Mouse (Mus musculus) forebrain, embryonic 13.5 days (tissue): ENCODE data around the gene Xpo5. TPM values are rescaled to one million over a fixed set of nuclear protein-coding genes. Genes with fewer than 3 reads are reported as not detected.

Experiments used
- ATAC-seq: fragments of 200-750 bp; cut with Nextera tagmentation; 2 replicates; pipeline ENCODE4 v1.8.0; 2017
- H3K27ac ChIP-seq: fragments of 300-500 bp; sonication (generic); 2 replicates; pipeline ENCODE4 v1.5.1; 2015; ENCODE audit warnings: inconsistent platforms, mild to moderate bottlenecking, moderate library complexity
- H3K27me3 ChIP-seq: fragments of 300-500 bp; sonication (generic); 2 replicates; pipeline ENCODE4 v1.6.1; 2015; ENCODE audit warnings: mild to moderate bottlenecking, inconsistent platforms
- H3K36me3 ChIP-seq: fragments of 300-500 bp; sonication (generic); 2 replicates; pipeline ENCODE4 v1.6.1; 2015; ENCODE audit warnings: mild to moderate bottlenecking, inconsistent platforms; ENCODE audit not compliant: poor library complexity, severe bottlenecking
- H3K4me1 ChIP-seq: fragments of 300-500 bp; sonication (generic); 2 replicates; pipeline ENCODE4 v1.6.1; 2015; ENCODE audit warnings: inconsistent platforms
- H3K4me2 ChIP-seq: fragments of 300-500 bp; sonication (generic); 2 replicates; pipeline ENCODE4 v1.6.1; 2015; ENCODE audit warnings: inconsistent platforms, mild to moderate bottlenecking, moderate library complexity
- H3K4me3 ChIP-seq: fragments of 300-500 bp; sonication (generic); 2 replicates; pipeline ENCODE4 v1.5.1; 2015; ENCODE audit warnings: mild to moderate bottlenecking, inconsistent platforms
- H3K9ac ChIP-seq: fragments of 300-500 bp; sonication (generic); 2 replicates; pipeline ENCODE4 v1.6.1; 2015; ENCODE audit warnings: mild to moderate bottlenecking, inconsistent platforms
- H3K9me3 ChIP-seq: fragments of 300-500 bp; sonication (generic); replicated peaks from 2 replicates; pipeline ENCODE4 v1.6.1; 2016; ENCODE audit warnings: inconsistent platforms
- WGBS: fragments of 180-500 bp; shearing (Covaris S2); methylation state at CpG from one replicate; pipeline ENCODE4 v1.1.7; 2015; 5-methylcytosine and 5-hydroxymethylcytosine counted together
- polyA plus RNA-seq: library from polyadenylated mRNA; unstranded; fragments of >200 nt; fragmentation: Nextera tagmentation; extraction: Ambion mirVana; gene quantifications from 2 replicates; pipeline ENCODE4 v1.2.1, GENCODE M21; 2015

Gene Xpo5
- polyA plus RNA-seq, 1 experiment from 2014 or later, result 45.0 TPM

GRCm38 (mm10) chr17:46162951-46163421 is 39.6 kb upstream of the Xpo5 start:
- H3K27ac ChIP-seq, result peak overlapping the region; percentile 14; the same call in 1 of the 2 replicates
- 0 out of 2 replicates have a peak overlapping the region, but pooled peaks have one; percentile 13 for H3K9ac ChIP-seq
- H3K4me3 ChIP-seq, result no peak overlapping the region
- H3K9me3 ChIP-seq, result no peaks in the 10 kb centered on the region
- peaks cover 30% of the 10 kb centered on the region for H3K4me1 ChIP-seq
- 89% methylated on average over 9 of the region's 9 CpGs for WGBS
- ATAC-seq, result no peak
- peak overlapping the region; percentile 84 for H3K4me2 ChIP-seq
- H3K36me3 ChIP-seq, result peaks cover 49% of the 10 kb centered on the region
- no peaks in the 10 kb centered on the region for H3K27me3 ChIP-seq

GRCm38 (mm10) chr17:46164301-46164700 is 38.3 kb upstream of the Xpo5 start:
- Histone ChIP-seq H3K9ac (no peak overlapping the region), H3K4me1 (peaks cover 30% of the 10 kb centered on the region), H3K27me3 (no peaks in the 10 kb centered on the region), H3K36me3 (peaks cover 62% of the 10 kb centered on the region), H3K27ac (no peak overlapping the region), H3K4me3 (no peak overlapping the region), H3K4me2 (no peak overlapping the region), H3K9me3 (no peaks in the 10 kb centered on the region)
- ATAC-seq, result no peak
- 97% methylated on average over 8 of the region's 8 CpGs for WGBS

GRCm38 (mm10) chr17:46164791-46165190 is 37.8 kb upstream of the Xpo5 start:
- peaks cover 28% of the 10 kb centered on the region for H3K4me1 ChIP-seq
- WGBS, result 93% methylated on average over 10 of the region's 10 CpGs
- H3K9me3 ChIP-seq, result no peaks in the 10 kb centered on the region
- no peak overlapping the region for H3K4me3 ChIP-seq
- peaks cover 67% of the 10 kb centered on the region for H3K36me3 ChIP-seq
- H3K27ac ChIP-seq, result no peak overlapping the region
- no peaks in the 10 kb centered on the region for H3K27me3 ChIP-seq
- ATAC-seq, result no peak
- H3K4me2 ChIP-seq, result no peak overlapping the region
- no peak overlapping the region for H3K9ac ChIP-seq

GRCm38 (mm10) chr17:46165460-46165859 is 37.1 kb upstream of the Xpo5 start:
- Histone ChIP-seq H3K27me3 (no peaks in the 10 kb centered on the region), H3K4me3 (no peak overlapping the region), H3K4me2 (no peak overlapping the region), H3K9me3 (no peaks in the 10 kb centered on the region), H3K36me3 (peaks cover 74% of the 10 kb centered on the region), H3K9ac (no peak overlapping the region), H3K4me1 (peaks cover 21% of the 10 kb centered on the region), H3K27ac (no peak overlapping the region)
- no peak for ATAC-seq
- 90% methylated on average over 12 of the region's 12 CpGs for WGBS

GRCm38 (mm10) chr17:46166270-46166669 is 36.3 kb upstream of the Xpo5 start:
- no peaks in the 10 kb centered on the region for H3K27me3 ChIP-seq
- H3K36me3 ChIP-seq, result peaks cover 82% of the 10 kb centered on the region
- no peak overlapping the region for H3K9ac ChIP-seq
- H3K4me1 ChIP-seq, result peaks cover 21% of the 10 kb centered on the region
- H3K9me3 ChIP-seq, result no peaks in the 10 kb centered on the region
- H3K4me2 ChIP-seq, result no peak overlapping the region
- ATAC-seq, result no peak
- H3K27ac ChIP-seq, result no peak overlapping the region
- WGBS, result 82% methylated on average over 5 of the region's 5 CpGs
- H3K4me3 ChIP-seq, result no peak overlapping the region

GRCm38 (mm10) chr17:46167014-46167413 is 35.6 kb upstream of the Xpo5 start:
- Histone ChIP-seq H3K9me3 (no peaks in the 10 kb centered on the region), H3K4me2 (no peak overlapping the region), H3K27ac (no peak overlapping the region), H3K9ac (no peak overlapping the region), H3K4me3 (no peak overlapping the region), H3K36me3 (peaks cover 86% of the 10 kb centered on the region), H3K4me1 (peaks cover 14% of the 10 kb centered on the region), H3K27me3 (no peaks in the 10 kb centered on the region)
- no peak for ATAC-seq
- WGBS, result 88% methylated on average over 11 of the region's 11 CpGs

- H3K27ac ChIP-seq, result no peak overlapping the region
- ATAC-seq, result no peak
- peaks cover under 1% of the 10 kb centered on the region; the same call in 1 of the 2 replicates for H3K4me1 ChIP-seq
- no peak overlapping the region for H3K4me2 ChIP-seq
- no peak overlapping the region for H3K9ac ChIP-seq
- 67% methylated on average over 5 of the region's 5 CpGs for WGBS
- H3K36me3 ChIP-seq, result peaks cover 96% of the 10 kb centered on the region
- H3K9me3 ChIP-seq, result no peaks in the 10 kb centered on the region
- H3K27me3 ChIP-seq, result no peaks in the 10 kb centered on the region
- no peak overlapping the region for H3K4me3 ChIP-seq
Measured at GRCm38 (mm10) chr17:46168318-46168717, 34.3 kb upstream of the Xpo5 start.

- ATAC-seq, result no peak
- WGBS, result 93% methylated on average over 5 of the region's 5 CpGs
- peaks cover 94% of the 10 kb centered on the region for H3K36me3 ChIP-seq
Measured at GRCm38 (mm10) chr17:46168768-46169167, 33.8 kb upstream of the Xpo5 start.

GRCm38 (mm10) chr17:46170538-46170937 is 32.0 kb upstream of the Xpo5 start:
- no peak overlapping the region for H3K9ac ChIP-seq
- no peak overlapping the region for H3K27ac ChIP-seq
- 0 out of 2 replicates have a peak, but pooled peaks have one; percentile 45 for ATAC-seq
- H3K4me2 ChIP-seq, result no peak overlapping the region
- no peaks in the 10 kb centered on the region for H3K9me3 ChIP-seq
- H3K4me1 ChIP-seq, result no peaks in the 10 kb centered on the region
- H3K27me3 ChIP-seq, result no peaks in the 10 kb centered on the region
- H3K36me3 ChIP-seq, result peaks cover 87% of the 10 kb centered on the region
- no peak overlapping the region for H3K4me3 ChIP-seq
- WGBS, result 72% methylated on average over 3 of the region's 3 CpGs

More at GRCm38 (mm10) chr17:46168768-46169167, 33.8 kb upstream of the Xpo5 start:
- Histone ChIP-seq H3K27ac (no peak overlapping the region), H3K27me3 (no peaks in the 10 kb centered on the region), H3K9ac (0 out of 2 replicates have a peak overlapping the region, but pooled peaks have one; percentile 16), H3K4me1 (no peaks in the 10 kb centered on the region), H3K9me3 (no peaks in the 10 kb centered on the region), H3K4me2 (no peak overlapping the region), H3K4me3 (no peak overlapping the region)

GRCm38 (mm10) chr17:46182273-46182672 is 20.3 kb upstream of the Xpo5 start:
- H3K36me3 ChIP-seq, result peaks cover 94% of the 10 kb centered on the region
- ATAC-seq, result no peak
- no peaks in the 10 kb centered on the region for H3K9me3 ChIP-seq
- no peaks in the 10 kb centered on the region for H3K27me3 ChIP-seq
- H3K9ac ChIP-seq, result no peak overlapping the region
- no peaks in the 10 kb centered on the region for H3K4me1 ChIP-seq
- H3K4me3 ChIP-seq, result no peak overlapping the region
- WGBS, result 85% methylated on average over 4 of the region's 4 CpGs
- H3K4me2 ChIP-seq, result no peak overlapping the region
- H3K27ac ChIP-seq, result no peak overlapping the region

GRCm38 (mm10) chr17:46188829-46189228 is 13.8 kb upstream of the Xpo5 start:
- Histone ChIP-seq H3K4me3 (no peak overlapping the region), H3K4me1 (no peaks in the 10 kb centered on the region), H3K4me2 (no peak overlapping the region), H3K27me3 (no peaks in the 10 kb centered on the region), H3K27ac (no peak overlapping the region), H3K9ac (no peak overlapping the region), H3K9me3 (no peaks in the 10 kb centered on the region), H3K36me3 (peaks cover 93% of the 10 kb centered on the region)
- 96% methylated on average over 2 of the region's 2 CpGs for WGBS
- ATAC-seq, result no peak

- no peak overlapping the region for H3K27ac ChIP-seq
- 64% methylated on average over 6 of the region's 6 CpGs for WGBS
- peak overlapping the region; percentile 89 for H3K9ac ChIP-seq
- ATAC-seq, result no peak
- peaks cover 41% of the 10 kb centered on the region for H3K36me3 ChIP-seq
- peak overlapping the region; percentile 79 for H3K4me3 ChIP-seq
- H3K4me1 ChIP-seq, result peaks cover 40% of the 10 kb centered on the region
- no peaks in the 10 kb centered on the region for H3K27me3 ChIP-seq
- H3K9me3 ChIP-seq, result no peaks in the 10 kb centered on the region
- peak overlapping the region; percentile 79 for H3K4me2 ChIP-seq
Measured at GRCm38 (mm10) chr17:46201151-46201550, 1.4 kb upstream of the Xpo5 start.

GRCm38 (mm10) chr17:46203078-46203477 is 496 bp downstream of the Xpo5 start:
- Histone ChIP-seq H3K27ac (peak overlapping the region; percentile 69), H3K4me2 (peak overlapping the region; percentile 79), H3K36me3 (peaks cover 41% of the 10 kb centered on the region), H3K9me3 (no peaks in the 10 kb centered on the region), H3K4me1 (peaks cover 40% of the 10 kb centered on the region), H3K27me3 (no peaks in the 10 kb centered on the region), H3K4me3 (peak overlapping the region; percentile 79), H3K9ac (peak overlapping the region; percentile 89)
- WGBS, result under 1% methylated on average over 20 of the region's 20 CpGs
- no peak for ATAC-seq
